Mouse (Mus musculus) left cerebral cortex, postnatal 10 days (tissue): ENCODE results near the gene Vmn1r12. TPM values are rescaled to one million over a fixed set of nuclear protein-coding genes. Genes with fewer than 3 reads are reported as not detected.
"Not testable (repeated sequence)": the region's sequence is repeated elsewhere in the genome, so short reads cannot be mapped to it uniquely, and the experiment has no call there.

Experiments
- DNase-seq, 2 experiments: peaks; one replicate each; pipeline ENCODE4 v3.0.0; 2021 to 2022; ENCODE audit warnings: low spot score in 2 of 2, mixed read lengths in 1 of 2; ENCODE audit errors: extremely low spot score in 1 of 2
- intact Hi-C: fragments of 180-260 bp; cut with DNase I; formaldehyde crosslinking; loops from one replicate; pipeline ENCODE4 v1.15.1; 2025
- total RNA-seq, 2 experiments: library from RNA; stranded (reverse); gene quantifications; 2 replicates each; pipeline ENCODE4 v1.2.3; 2021

The Vmn1r12 gene
- not detected for total RNA-seq

GRCm38 (mm10) chr6:57156619-57157018 is at the start of gene Vmn1r12:
Gene Vmn1r12, plus strand, starts transcription at chr6:57156919.
- DNase-seq: no peak
- intact Hi-C loops: no loop called here

GRCm38 (mm10) chr6:57109154-57109553 is 47.6 kb upstream of the Vmn1r12 start, which contains the start of gene Vmn1r10:
Gene Vmn1r10, plus strand, starts transcription at chr6:57109454.
- intact Hi-C loops: no loop called here

GRCm38 (mm10) chr6:57133155-57133554 is 23.6 kb upstream of the Vmn1r12 start, which contains the start of gene Vmn1r11:
Gene Vmn1r11, plus strand, starts transcription at chr6:57133455.
- no peak for DNase-seq
- intact Hi-C loops: no loop called here

More at GRCm38 (mm10) chr6:57109154-57109553, 47.6 kb upstream of the Vmn1r12 start, which contains the start of gene Vmn1r10:
- no peak for DNase-seq

- DNase-seq, intact Hi-C loops: not testable (repeated sequence)
These were observed 33.3 kb downstream of the Vmn1r12 start for GRCm38 (mm10) chr6:57190016-57190415.

GRCm38 (mm10) chr6:57202990-57203389 is 46.3 kb downstream of the Vmn1r12 start, which contains the start of gene Vmn1r13:
Gene Vmn1r13, plus strand, starts transcription at chr6:57203290.
- DNase-seq, intact Hi-C loops: not testable (repeated sequence)

Other genes with a start within 250 kb of the Vmn1r12 start
- 10 to 100 TPM; 57.4 to 65.7 TPM for gene Nt5c3, start 233.0 kb upstream of the Vmn1r12 start, total RNA-seq
- gene Vmn1r4, start 232.9 kb upstream of the Vmn1r12 start, total RNA-seq: under 1 TPM; 0.55 to 0.60 TPM
- gene Vmn1r5, start 186.6 kb upstream of the Vmn1r12 start, total RNA-seq: not detected
- gene Vmn1r6, start 159.7 kb upstream of the Vmn1r12 start, total RNA-seq: not detected
- not detected for gene Vmn1r7, start 131.6 kb upstream of the Vmn1r12 start, total RNA-seq
- gene Vmn1r8, start 124.6 kb upstream of the Vmn1r12 start, total RNA-seq: not detected
- not detected for gene Vmn1r9, start 90.1 kb upstream of the Vmn1r12 start, total RNA-seq
- not detected for gene Vmn1r10, start 47.5 kb upstream of the Vmn1r12 start, total RNA-seq
- gene Vmn1r11, start 23.5 kb upstream of the Vmn1r12 start, total RNA-seq: not detected
- gene Vmn1r13, start 46.4 kb downstream of the Vmn1r12 start, total RNA-seq: not detected
- not detected for gene Vmn1r14, start 74.8 kb downstream of the Vmn1r12 start, total RNA-seq
- gene Vmn1r15, start 101.0 kb downstream of the Vmn1r12 start, total RNA-seq: not detected
- gene Vmn1r16, start 172.6 kb downstream of the Vmn1r12 start, total RNA-seq: not detected
- not detected for gene Vmn1r17, start 206.8 kb downstream of the Vmn1r12 start, total RNA-seq
- gene Vmn1r18, start 238.9 kb downstream of the Vmn1r12 start, total RNA-seq: under 1 TPM in 1 of 2 experiments, not detected in 1; 0.02 TPM
- gene Vmn1r19, start 246.9 kb downstream of the Vmn1r12 start, total RNA-seq: not detected